Mouse (Mus musculus): ENCODE results near the gene Slc38a2. TPM values are rescaled to one million over a fixed set of nuclear protein-coding genes. Genes with fewer than 3 reads are reported as not detected.
A peak's percentile ranks its signal among the peaks of the same experiment; 100 is the strongest.

Gene Slc38a2
- polyA plus RNA-seq, 1 experiment from 2014 or later = 245 TPM

- H3K9me3 ChIP-seq (ENCODE audit: control insufficient read depth, low read length) = no peaks in the 10 kb centered on the region
- no peak for DNase-seq (ENCODE audit: low spot score)
- peak overlapping the region; percentile 55 for H3K4me3 ChIP-seq (ENCODE audit: low read depth, low read length)
- no peaks in the 10 kb centered on the region for H3K36me3 ChIP-seq (ENCODE audit: control insufficient read depth, insufficient read depth, low read length)
- peak overlapping the region; percentile 80 for H3K9ac ChIP-seq (ENCODE audit: low read length)
- peak; percentile 2; the same call in 1 of the 2 replicates for ATAC-seq (ENCODE audit: insufficient number of reproducible peaks, low FRiP score, low TSS enrichment, low read depth)
- H3K4me1 ChIP-seq (ENCODE audit: control insufficient read depth, insufficient read depth, low read length) = peaks cover 5% of the 10 kb centered on the region
- 36% methylated on average over 14 of the region's 14 CpGs for WGBS
- peak overlapping the region; percentile 70 for H3K4me2 ChIP-seq (ENCODE audit: low read depth, severe bottlenecking)
- no peaks in the 10 kb centered on the region for H3K27me3 ChIP-seq (ENCODE audit: control insufficient read depth, insufficient read depth, low read length)
- peak overlapping the region; percentile 96 for H3K27ac ChIP-seq (replicated peaks; ENCODE audit: low read depth, low read length)
Observed at GRCm38 (mm10) chr15:96708976-96709490, 9.5 kb upstream of the Slc38a2 start.

GRCm38 (mm10) chr15:96708428-96708827, 8.9 kb upstream of the Slc38a2 start:
- WGBS = 90% methylated on average over 8 of the region's 8 CpGs
- Histone ChIP-seq H3K9ac (ENCODE audit: low read length) (no peak overlapping the region), H3K4me2 (ENCODE audit: low read depth, severe bottlenecking) (no peak overlapping the region), H3K27ac (replicated peaks; ENCODE audit: low read depth, low read length) (no peak overlapping the region), H3K4me3 (ENCODE audit: low read depth, low read length) (no peak overlapping the region), H3K9me3 (ENCODE audit: control insufficient read depth, low read length) (no peaks in the 10 kb centered on the region), H3K27me3 (ENCODE audit: control insufficient read depth, insufficient read depth, low read length) (no peaks in the 10 kb centered on the region), H3K36me3 (ENCODE audit: control insufficient read depth, insufficient read depth, low read length) (no peaks in the 10 kb centered on the region), H3K4me1 (ENCODE audit: control insufficient read depth, insufficient read depth, low read length) (peaks cover 5% of the 10 kb centered on the region)
- ATAC-seq (ENCODE audit: insufficient number of reproducible peaks, low FRiP score, low TSS enrichment, low read depth) (no peak), DNase-seq (ENCODE audit: low spot score) (no peak)

- Histone ChIP-seq H3K4me1 (ENCODE audit: control insufficient read depth, insufficient read depth, low read length) (peaks cover 5% of the 10 kb centered on the region), H3K4me2 (ENCODE audit: low read depth, severe bottlenecking) (no peak overlapping the region), H3K9ac (ENCODE audit: low read length) (no peak overlapping the region), H3K27ac (replicated peaks; ENCODE audit: low read depth, low read length) (no peak overlapping the region), H3K27me3 (ENCODE audit: control insufficient read depth, insufficient read depth, low read length) (no peaks in the 10 kb centered on the region), H3K4me3 (ENCODE audit: low read depth, low read length) (no peak overlapping the region), H3K36me3 (ENCODE audit: control insufficient read depth, insufficient read depth, low read length) (no peaks in the 10 kb centered on the region), H3K9me3 (ENCODE audit: control insufficient read depth, low read length) (no peaks in the 10 kb centered on the region)
- ATAC-seq (ENCODE audit: insufficient number of reproducible peaks, low FRiP score, low TSS enrichment, low read depth) (no peak), DNase-seq (ENCODE audit: low spot score) (no peak)
- 89% methylated on average over 2 of the region's 2 CpGs for WGBS
Observed at GRCm38 (mm10) chr15:96707936-96708335, 8.4 kb upstream of the Slc38a2 start.

GRCm38 (mm10) chr15:96702466-96703031, 3.0 kb upstream of the Slc38a2 start:
- DNase-seq (ENCODE audit: low spot score) = no peak

GRCm38 (mm10) chr15:96700766-96701165, 1.2 kb upstream of the Slc38a2 start:
- no peaks in the 10 kb centered on the region for H3K9me3 ChIP-seq (ENCODE audit: control insufficient read depth, low read length)
- peaks cover 6% of the 10 kb centered on the region; the same call in 1 of the 2 replicates for H3K36me3 ChIP-seq (ENCODE audit: control insufficient read depth, insufficient read depth, low read length)
- DNase-seq (ENCODE audit: low spot score) (no peak), ATAC-seq (ENCODE audit: insufficient number of reproducible peaks, low FRiP score, low TSS enrichment, low read depth) (no peak)
- H3K4me2 ChIP-seq (ENCODE audit: low read depth, severe bottlenecking) = peak overlapping the region; percentile 64; the same call in 1 of the 2 replicates
- 43% methylated on average over 13 of the region's 13 CpGs for WGBS
- peaks cover 15% of the 10 kb centered on the region for H3K4me1 ChIP-seq (ENCODE audit: control insufficient read depth, insufficient read depth, low read length)
- H3K9ac ChIP-seq (ENCODE audit: low read length) = no peak overlapping the region; the same call in 1 of the 2 replicates
- no peak overlapping the region; the same call in 1 of the 2 replicates for H3K4me3 ChIP-seq (ENCODE audit: low read depth, low read length)
- H3K27ac ChIP-seq (replicated peaks; ENCODE audit: low read depth, low read length) = no peak overlapping the region
- H3K27me3 ChIP-seq (ENCODE audit: control insufficient read depth, insufficient read depth, low read length) = no peaks in the 10 kb centered on the region

More at GRCm38 (mm10) chr15:96702466-96703031, 3.0 kb upstream of the Slc38a2 start:
- peaks cover 4% of the 10 kb centered on the region for H3K4me1 ChIP-seq (ENCODE audit: control insufficient read depth, insufficient read depth, low read length)
- ATAC-seq (ENCODE audit: insufficient number of reproducible peaks, low FRiP score, low TSS enrichment, low read depth) = no peak
- WGBS = 85% methylated on average over 12 of the region's 12 CpGs
- no peak overlapping the region for H3K4me2 ChIP-seq (ENCODE audit: low read depth, severe bottlenecking)
- no peaks in the 10 kb centered on the region for H3K9me3 ChIP-seq (ENCODE audit: control insufficient read depth, low read length)
- H3K27me3 ChIP-seq (ENCODE audit: control insufficient read depth, insufficient read depth, low read length) = no peaks in the 10 kb centered on the region
- H3K4me3 ChIP-seq (ENCODE audit: low read depth, low read length) = no peak overlapping the region
- no peak overlapping the region for H3K27ac ChIP-seq (replicated peaks; ENCODE audit: low read depth, low read length)
- no peak overlapping the region for H3K9ac ChIP-seq (ENCODE audit: low read length)
- peaks cover 2% of the 10 kb centered on the region; the same call in 1 of the 2 replicates for H3K36me3 ChIP-seq (ENCODE audit: control insufficient read depth, insufficient read depth, low read length)

- 0% methylated on average over 82 of the region's 101 CpGs for WGBS
- H3K36me3 ChIP-seq (ENCODE audit: control insufficient read depth, insufficient read depth, low read length) = peaks cover 18% of the 10 kb centered on the region; the same call in 1 of the 2 replicates
Observed at GRCm38 (mm10) chr15:96698658-96699448, 677 bp downstream of the Slc38a2 start.

GRCm38 (mm10) chr15:96697901-96698657, 1.5 kb downstream of the Slc38a2 start:
- Histone ChIP-seq H3K9ac (ENCODE audit: low read length) (peak overlapping the region; percentile 100), H3K4me3 (ENCODE audit: low read depth, low read length) (peak overlapping the region; percentile 93), H3K9me3 (ENCODE audit: control insufficient read depth, low read length) (no peaks in the 10 kb centered on the region), H3K4me2 (ENCODE audit: low read depth, severe bottlenecking) (peak overlapping the region; percentile 84), H3K27me3 (ENCODE audit: control insufficient read depth, insufficient read depth, low read length) (no peaks in the 10 kb centered on the region), H3K36me3 (ENCODE audit: control insufficient read depth, insufficient read depth, low read length) (peaks cover 25% of the 10 kb centered on the region), H3K27ac (replicated peaks; ENCODE audit: low read depth, low read length) (peak overlapping the region; percentile 98; the same call in 1 of the 2 replicates), H3K4me1 (ENCODE audit: control insufficient read depth, insufficient read depth, low read length) (peaks cover 15% of the 10 kb centered on the region)
- DNase-seq (ENCODE audit: low spot score) (no peak), ATAC-seq (ENCODE audit: insufficient number of reproducible peaks, low FRiP score, low TSS enrichment, low read depth) (no peak)
- 20% methylated on average over 19 of the region's 19 CpGs for WGBS

More at GRCm38 (mm10) chr15:96698658-96699448, 677 bp downstream of the Slc38a2 start:
- Histone ChIP-seq H3K4me3 (ENCODE audit: low read depth, low read length) (peak overlapping the region; percentile 93), H3K27me3 (ENCODE audit: control insufficient read depth, insufficient read depth, low read length) (no peaks in the 10 kb centered on the region), H3K4me1 (ENCODE audit: control insufficient read depth, insufficient read depth, low read length) (peaks cover 15% of the 10 kb centered on the region), H3K4me2 (ENCODE audit: low read depth, severe bottlenecking) (peak overlapping the region; percentile 84), H3K9ac (ENCODE audit: low read length) (peak overlapping the region; percentile 100), H3K27ac (replicated peaks; ENCODE audit: low read depth, low read length) (peak overlapping the region; percentile 98), H3K9me3 (ENCODE audit: control insufficient read depth, low read length) (no peaks in the 10 kb centered on the region)
- peak; percentile 93 for DNase-seq (ENCODE audit: low spot score)
- peak; percentile 82 for ATAC-seq (ENCODE audit: insufficient number of reproducible peaks, low FRiP score, low TSS enrichment, low read depth)

Measured in limb, embryonic 11.5 days (tissue).